20 mouse cellular contexts compared by ENCODE assay signal in genomic region chr13:69845592-69845991, GRCm38 (mm10). TPM values are rescaled to one million over a fixed set of nuclear protein-coding genes. Genes with fewer than 3 reads are reported as not detected.
A peak's percentile ranks its signal among the peaks of the same experiment; 100 is the strongest.
DNase-seq lines count a peak whose midpoint lies in the region; ATAC-seq and TF ChIP-seq lines count a peak whose summit lies in the region.
"Had no signal": no experiment of that assay in that cellular context is flagged by ENCODE, and none has a peak within 500 bp of the region (broad histone marks: within the 10 kb centered on the region; RNA-seq: fewer than 3 reads in every experiment).

No protein-coding gene starts in this region.

- no peak overlapping the region for H3K4me3 ChIP-seq in forebrain, embryonic 16.5 days (replicated peaks; ENCODE audit: low read length)
- no peak overlapping the region for H3K4me3 ChIP-seq in forebrain, embryonic 10.5 days
- H3K4me3 ChIP-seq: heart, adult 2 months; heart, embryonic 15.5 days; hindbrain, embryonic 10.5 days; neural tube, embryonic 15.5 days had no signal

- H3K9ac ChIP-seq in forebrain, embryonic 16.5 days (replicated peaks; ENCODE audit: low read depth, low read length), result no peak overlapping the region
- H3K9ac ChIP-seq: heart, embryonic 15.5 days; lung, embryonic 14.5 days; neural tube, embryonic 15.5 days had no signal

- no peak overlapping the region for H3K4me2 ChIP-seq in forebrain, embryonic 16.5 days (ENCODE audit: low read length)
- H3K4me2 ChIP-seq: heart, embryonic 15.5 days; liver, embryonic 11.5 days; lung, embryonic 14.5 days; neural tube, embryonic 15.5 days had no signal

- no peak for DNase-seq in forebrain, embryonic 10.5 days (ENCODE audit: extremely low spot score, low spot score)
- DNase-seq in brain, embryonic 14.5 days (ENCODE audit: low read depth), result peak; percentile 24
- peak; percentile 66 for DNase-seq in layer of hippocampus, adult 9-11 months
- DNase-seq in right cerebral cortex, adult 2 months (ENCODE audit: low spot score in 2 of 2), result peak; percentile 23 to 24
- no peak for DNase-seq in retina, postnatal 1 day
- no peak for DNase-seq in gastrocnemius, postnatal 4 days (ENCODE audit: low spot score in 2 of 2)
- no peak for DNase-seq in cerebellum, postnatal 25 days
- DNase-seq: adrenal gland, adult 8-10 months; cerebellum, adult 8-10 months; heart, adult 2 months; kidney, adult 18-20 months; kidney, postnatal 25 days; lung, embryonic 14.5 days; thymus, postnatal 25 days had no signal

- WGBS in forebrain, embryonic 16.5 days, result 76% methylated on average over 1 of the region's 1 CpGs
- 82% methylated on average over 1 of the region's 1 CpGs for WGBS in forebrain, embryonic 10.5 days

- no peaks in the 10 kb centered on the region for H3K4me1 ChIP-seq in forebrain, embryonic 16.5 days (replicated peaks; ENCODE audit: control insufficient read depth, insufficient read depth, low read length)
- no peaks in the 10 kb centered on the region for H3K4me1 ChIP-seq in forebrain, embryonic 10.5 days
- H3K4me1 ChIP-seq: heart, embryonic 15.5 days; hindbrain, embryonic 10.5 days; neural tube, embryonic 15.5 days had no signal

- no peaks in the 10 kb centered on the region for H3K27me3 ChIP-seq in forebrain, embryonic 16.5 days (replicated peaks; ENCODE audit: control insufficient read depth, insufficient read depth, low read length)
- no peaks in the 10 kb centered on the region for H3K27me3 ChIP-seq in forebrain, embryonic 10.5 days (ENCODE audit: poor library complexity, severe bottlenecking)
- H3K27me3 ChIP-seq: heart, embryonic 15.5 days; neural tube, embryonic 15.5 days had no signal

- no peaks in the 10 kb centered on the region for H3K36me3 ChIP-seq in forebrain, embryonic 16.5 days (ENCODE audit: control insufficient read depth, insufficient read depth)
- H3K36me3 ChIP-seq in forebrain, embryonic 10.5 days (replicated peaks), result no peaks in the 10 kb centered on the region
- H3K36me3 ChIP-seq: heart, embryonic 15.5 days; hindbrain, embryonic 10.5 days; neural tube, embryonic 15.5 days had no signal

- no peak overlapping the region for H3K27ac ChIP-seq in forebrain, embryonic 16.5 days (ENCODE audit: low read length)
- H3K27ac ChIP-seq in forebrain, embryonic 10.5 days, result no peak overlapping the region
- H3K27ac ChIP-seq: heart, adult 2 months; heart, embryonic 15.5 days; hindbrain, embryonic 10.5 days; neural tube, embryonic 15.5 days; stomach, postnatal 0 days had no signal

- TF ChIP-seq POLR2A in brain, embryonic 14.5 days (IDR thresholded peaks at IDR 0.05; ENCODE audit: borderline replicate concordance, extremely low read depth, insufficient read depth, insufficient read length, poor library complexity, severe bottlenecking), result no peak

- no peak for TF ChIP-seq CTCF in brain, embryonic 14.5 days (IDR thresholded peaks at IDR 0.05; ENCODE audit: borderline replicate concordance, extremely low read depth, insufficient read depth, insufficient read length)

- no peaks in the 10 kb centered on the region for H3K9me3 ChIP-seq in forebrain, embryonic 16.5 days (ENCODE audit: control insufficient read depth, low read length)
- H3K9me3 ChIP-seq in forebrain, embryonic 10.5 days, result no peaks in the 10 kb centered on the region
- H3K9me3 ChIP-seq: heart, embryonic 15.5 days; hindbrain, embryonic 10.5 days; neural tube, embryonic 15.5 days had no signal

- ATAC-seq in forebrain, embryonic 16.5 days, result peak; percentile 67

RNA-seq across cellular contexts. Expression of gene Med10, which starts 43.4 kb away (rescaled TPM):
- 168 and 178 TPM in 2 replicates for polyA plus RNA-seq in forebrain, embryonic 16.5 days (2015; fragmentation: Nextera tagmentation; extraction: Ambion mirVana)
- 181 and 185 TPM in 2 replicates for polyA plus RNA-seq in forebrain, embryonic 10.5 days (2016; fragmentation: Nextera tagmentation; extraction: Ambion mirVana)
- polyA plus RNA-seq in brain, embryonic 14.5 days (2012; rRNA removed), result 72.4 and 95.3 TPM in 2 replicates
- 10 to 100 TPM; 36.0 to 36.4 TPM for total RNA-seq in gastrocnemius, postnatal 4 days (2021)

Comparison
In these comparisons a context has a peak if more than half of its experiments do, and no peak if none do; other contexts are left out.
1. DNase-seq: peak in brain, embryonic 14.5 days (single experiment), layer of hippocampus, adult 9-11 months (single experiment) and right cerebral cortex, adult 2 months (2 of 2); none in forebrain, embryonic 10.5 days (single experiment), retina, postnatal 1 day (single experiment), gastrocnemius, postnatal 4 days (0 of 2) and cerebellum, postnatal 25 days (0 of 2).